Mouse (Mus musculus): ENCODE results near the gene Dnajc17.

GRCm38 (mm10) chr2:119182914-119183313, 25.7 kb downstream of the Dnajc17 start:
- TF ChIP-seq CTCF (IDR thresholded peaks at IDR 0.05; ENCODE audit: borderline replicate concordance, extremely low read depth, insufficient read depth, insufficient read length) (no peak), POLR2A (IDR thresholded peaks at IDR 0.05; ENCODE audit: borderline replicate concordance, extremely low read depth, insufficient read depth, insufficient read length, poor library complexity, severe bottlenecking) (no peak)
